Mouse (Mus musculus) lung, postnatal 14 days (tissue): Measurements from ENCODE around the gene Mnd1.

Experiments
- DNase-seq: peaks from one replicate; pipeline ENCODE4 v3.0.0; 2021

Gene Mnd1

DNA sequence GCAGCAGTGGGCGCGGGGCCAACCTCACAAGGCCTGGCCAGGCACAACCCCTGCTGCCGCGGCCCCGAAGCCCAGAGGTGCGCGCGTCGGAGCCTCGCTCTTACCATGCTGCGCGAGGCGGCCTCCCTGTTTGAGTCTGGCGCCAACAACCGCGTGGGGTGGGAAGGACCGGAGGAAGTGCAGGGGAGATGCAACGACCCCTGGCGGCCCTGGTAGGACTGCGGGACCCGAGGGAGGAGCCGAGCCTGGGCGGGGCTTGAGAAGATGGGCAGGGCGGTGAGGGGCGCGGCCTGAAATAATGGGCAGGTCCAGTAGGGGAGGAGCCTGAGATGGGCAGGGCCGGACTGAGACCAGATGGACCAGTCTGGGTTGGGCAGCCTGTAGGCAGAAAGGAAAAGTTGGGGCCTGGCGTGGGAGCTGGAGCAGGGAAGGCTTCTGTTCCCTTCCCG is at the start of gene Mnd1:
Gene Mnd1, minus strand, starts transcription at position 229 of the 449 bp plus-strand sequence.
- peak; percentile 99 for DNase-seq

DNA sequence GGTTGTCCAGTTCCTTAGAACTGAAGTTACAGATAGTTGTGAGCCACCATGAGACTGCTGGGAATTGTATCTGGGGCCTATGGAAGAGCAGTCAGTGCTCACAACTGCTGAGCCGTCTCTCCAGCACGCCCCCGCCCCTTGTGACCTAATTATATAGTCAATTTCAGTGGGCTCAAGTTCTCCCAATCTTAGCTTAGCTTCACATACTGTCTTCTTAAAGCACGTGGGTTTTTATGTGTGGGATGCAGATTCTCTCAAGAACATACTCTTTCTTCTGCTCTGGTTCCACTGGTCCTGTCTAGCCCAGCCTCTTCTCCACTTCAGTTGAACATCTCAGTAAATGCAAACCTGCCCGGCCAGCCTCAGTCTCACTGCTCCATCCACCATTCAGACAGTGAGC is 49.1 kb upstream of the Mnd1 start:
- no peak for DNase-seq

DNA sequence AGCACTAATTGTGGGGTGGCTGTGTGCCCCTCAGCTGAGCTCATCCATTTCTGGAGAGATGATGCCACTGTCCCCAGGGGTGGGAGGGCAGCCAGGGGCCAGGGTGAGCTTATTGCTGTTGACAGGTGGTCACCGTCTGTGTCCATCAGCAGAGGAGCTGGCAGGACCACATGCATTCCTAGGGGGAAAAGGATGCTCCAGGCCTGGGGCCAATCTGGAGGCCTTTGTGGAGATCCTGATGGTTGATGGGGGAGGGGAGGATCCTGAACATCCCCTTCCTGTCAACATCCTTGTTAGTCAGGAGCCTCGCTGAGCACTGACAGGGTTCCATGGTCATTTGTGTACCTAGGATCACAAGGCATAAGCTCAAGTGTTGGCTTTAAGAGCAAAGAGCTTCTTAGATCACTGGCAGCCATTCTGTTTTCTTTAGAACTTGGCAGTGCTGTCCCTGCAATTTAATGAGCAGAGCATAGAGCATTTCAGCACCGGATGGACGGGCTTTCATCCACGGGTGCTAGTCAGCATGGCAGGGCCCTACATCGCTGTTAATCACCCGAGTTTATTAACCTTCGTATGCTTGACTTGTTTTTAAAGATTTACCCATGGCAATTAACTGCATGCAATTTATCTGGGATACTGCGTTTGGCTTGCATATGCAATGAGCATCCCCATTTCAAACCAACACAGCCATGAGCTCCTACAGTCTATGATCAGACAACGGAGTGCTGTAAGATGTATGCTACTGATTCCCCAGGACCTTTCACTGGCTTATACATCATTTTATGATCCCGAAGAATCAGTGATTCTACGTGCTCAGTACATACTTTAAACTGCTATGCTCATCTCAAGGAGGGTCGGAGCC is 45.2 kb upstream of the Mnd1 start:
- no peak for DNase-seq

DNA sequence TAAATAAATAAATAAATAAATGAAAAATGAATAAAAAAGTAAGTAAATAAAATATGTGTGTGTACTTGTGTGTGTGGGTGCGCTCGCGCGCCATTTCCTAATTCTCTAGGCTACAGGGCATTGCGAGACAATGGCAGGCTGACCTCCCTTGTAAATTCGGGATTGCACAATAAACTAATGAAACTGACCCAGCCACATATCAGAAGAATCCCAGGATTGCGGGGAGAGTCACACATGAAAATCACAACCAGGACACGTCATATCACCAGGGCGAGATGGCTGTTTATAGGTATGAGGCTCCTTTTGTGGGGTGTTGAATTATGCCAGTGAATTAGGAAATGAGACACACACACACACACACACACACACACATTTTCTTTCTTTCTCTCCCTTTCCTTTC is 43.9 kb upstream of the Mnd1 start:
- no peak for DNase-seq

DNA sequence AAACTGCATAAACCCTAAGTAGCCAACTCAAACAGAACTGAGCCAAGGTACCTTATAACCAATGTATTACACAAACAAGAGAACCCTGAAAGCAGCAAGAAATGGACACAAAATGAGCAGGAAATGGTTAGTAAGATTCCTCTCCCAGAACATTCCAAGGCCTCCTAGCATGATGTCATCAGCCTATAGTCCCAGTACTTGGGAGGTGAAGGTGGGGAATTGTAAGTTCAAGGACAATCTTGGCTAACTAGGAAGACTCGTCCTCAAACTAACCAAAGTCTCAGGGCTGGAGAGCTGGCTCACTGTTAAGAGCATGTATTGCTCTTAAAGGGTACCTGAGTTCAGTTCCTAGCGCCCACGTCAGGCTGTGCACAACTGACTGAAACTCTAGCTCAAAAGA is 42.6 kb upstream of the Mnd1 start:
- no peak for DNase-seq

DNA sequence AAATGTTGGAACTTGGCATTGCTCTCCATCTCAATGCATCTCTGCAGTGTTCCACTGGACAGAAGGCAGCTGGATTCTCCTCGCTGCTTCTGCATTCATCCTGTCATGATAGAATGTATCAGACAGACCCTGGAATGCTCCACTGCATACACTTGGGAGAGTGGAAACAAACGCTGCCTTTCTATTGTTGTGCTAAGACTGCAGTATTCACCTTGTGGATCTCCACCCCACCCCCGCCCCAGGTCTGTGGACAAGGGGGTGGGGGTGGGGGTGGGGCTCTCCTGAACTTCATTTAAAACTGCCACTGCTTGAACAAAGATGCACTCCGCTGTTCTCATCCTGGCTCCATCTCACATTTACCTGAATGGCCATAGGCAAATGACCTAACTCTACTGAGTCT is 38.3 kb upstream of the Mnd1 start:
- no peak for DNase-seq

DNA sequence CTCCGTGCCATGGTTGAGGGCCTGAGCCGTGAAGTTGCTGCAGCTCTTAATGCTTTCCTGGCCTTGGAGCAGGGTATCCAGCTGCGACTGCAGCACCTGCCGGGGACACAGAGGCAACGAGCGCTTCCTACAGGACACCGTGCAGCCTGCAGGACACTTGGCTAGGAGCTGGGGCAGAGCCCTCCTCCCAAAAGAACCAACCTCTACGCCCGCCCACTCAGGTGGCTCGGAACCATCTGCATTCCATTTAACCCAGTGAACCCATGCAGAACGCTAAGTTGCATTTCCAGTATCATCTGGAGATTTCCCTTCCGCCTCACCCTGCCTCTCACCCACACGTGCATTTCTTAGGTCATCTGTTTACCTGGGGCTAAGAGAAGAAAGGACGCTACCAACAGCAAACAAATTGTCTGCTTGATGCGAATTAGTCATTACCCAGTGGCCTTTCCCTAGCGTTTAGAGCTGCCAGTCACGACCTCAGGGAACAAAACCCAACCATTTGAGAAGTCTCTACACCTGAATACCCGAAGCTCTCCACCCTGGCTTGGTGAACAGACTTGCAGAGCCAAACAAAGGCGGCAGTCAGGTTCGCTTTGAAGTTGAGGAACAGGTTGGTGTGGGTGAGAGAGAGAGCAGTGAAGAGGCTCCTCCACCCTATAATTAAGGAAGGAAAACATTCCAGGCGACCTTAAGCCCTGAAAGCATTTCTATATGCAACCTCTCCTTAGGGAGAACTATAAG is 35.7 kb upstream of the Mnd1 start:
- DNase-seq, result peak; percentile 21

DNA sequence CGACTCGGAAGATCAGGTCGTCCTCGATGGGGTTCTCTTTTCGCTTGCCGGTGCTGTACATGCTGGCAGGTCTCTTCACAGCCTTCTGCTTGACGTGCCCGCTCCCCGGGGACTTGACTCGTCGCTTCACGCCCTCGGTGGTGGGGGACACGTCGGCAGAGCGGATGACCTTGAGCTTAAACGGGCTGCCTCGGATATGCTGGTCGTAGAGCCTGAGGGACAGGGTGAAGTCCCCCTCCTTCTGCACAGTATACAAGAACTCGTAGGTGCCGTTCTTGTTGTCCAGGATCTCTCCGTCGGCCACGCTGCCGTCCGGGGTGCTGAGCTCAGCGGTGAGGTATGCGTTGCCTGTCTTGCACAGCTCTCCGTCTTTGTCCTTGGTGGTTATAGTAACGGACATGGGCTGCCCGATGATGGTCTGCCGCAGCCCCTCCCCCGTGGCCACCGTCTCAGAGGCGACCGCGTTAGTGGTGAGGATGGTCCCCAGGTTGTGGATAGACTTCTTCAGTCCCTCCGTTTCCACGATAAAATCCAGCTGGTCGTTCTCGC is 35.0 kb upstream of the Mnd1 start:
- peak; percentile 28 for DNase-seq

DNA sequence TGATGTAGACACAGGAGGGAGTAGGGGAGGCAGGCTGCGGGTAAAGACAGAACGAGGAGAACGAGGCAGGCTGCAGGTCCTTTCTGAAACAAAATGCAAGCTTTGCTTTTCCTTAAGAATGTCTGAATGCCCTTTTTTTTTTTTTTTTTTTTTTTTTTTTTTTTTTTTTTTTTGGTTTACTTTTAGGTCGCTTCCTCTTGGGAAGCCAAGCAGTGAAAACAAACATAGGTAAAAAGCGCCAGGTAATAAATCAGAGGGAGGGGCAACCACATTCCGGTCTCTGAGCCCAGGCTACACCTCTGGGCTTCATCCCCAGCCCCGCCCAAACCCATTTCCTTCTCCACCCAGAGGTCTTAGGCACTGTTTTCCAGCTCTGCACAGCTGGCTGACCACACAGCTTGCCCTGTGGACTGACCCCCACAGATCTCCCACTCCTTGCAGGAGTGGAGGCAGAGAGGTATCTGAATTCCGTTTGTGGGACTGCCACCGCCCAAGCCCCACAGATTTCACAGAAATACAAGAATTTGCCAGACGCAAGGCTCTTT is 34.1 kb upstream of the Mnd1 start:
- no peak for DNase-seq

DNA sequence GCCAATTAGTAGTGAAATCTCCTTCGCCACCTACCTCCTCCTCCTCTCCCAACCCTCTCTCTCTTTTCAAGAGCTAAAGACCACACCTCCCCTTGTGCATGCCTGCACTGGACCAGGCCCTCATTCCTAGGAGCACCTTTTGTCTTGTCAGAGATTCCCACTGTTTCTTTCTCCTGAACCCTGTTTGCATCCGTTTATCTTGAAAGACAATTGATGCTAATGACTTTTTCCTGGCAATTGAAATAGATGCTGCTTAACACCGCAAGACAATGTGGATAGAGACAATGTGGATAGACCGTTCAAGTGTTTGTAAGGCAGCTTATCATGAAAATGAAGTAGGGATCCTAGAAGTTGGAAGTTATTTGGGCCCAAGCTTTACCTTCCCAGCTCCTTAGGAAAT is 26.1 kb upstream of the Mnd1 start:
- DNase-seq, result no peak

DNA sequence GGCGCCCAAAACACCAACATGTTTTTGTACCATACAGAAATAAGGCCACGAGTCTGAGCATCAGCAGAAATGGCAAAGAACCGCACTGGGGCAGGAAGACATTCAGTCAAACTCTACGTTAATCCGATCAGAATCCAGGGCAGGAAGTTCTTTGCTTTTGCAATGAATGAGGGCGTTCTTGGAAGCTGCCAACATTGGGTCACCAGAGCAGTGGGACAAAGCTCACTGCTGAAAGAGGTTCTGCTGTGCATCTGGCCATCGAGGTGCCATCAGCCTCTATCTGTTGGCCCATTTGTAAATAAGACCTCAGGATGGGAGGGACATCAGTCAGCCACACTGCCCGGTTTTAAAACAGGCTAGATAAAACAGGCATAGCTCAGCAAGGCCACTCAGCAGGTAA is 25.5 kb upstream of the Mnd1 start:
- no peak for DNase-seq

DNA sequence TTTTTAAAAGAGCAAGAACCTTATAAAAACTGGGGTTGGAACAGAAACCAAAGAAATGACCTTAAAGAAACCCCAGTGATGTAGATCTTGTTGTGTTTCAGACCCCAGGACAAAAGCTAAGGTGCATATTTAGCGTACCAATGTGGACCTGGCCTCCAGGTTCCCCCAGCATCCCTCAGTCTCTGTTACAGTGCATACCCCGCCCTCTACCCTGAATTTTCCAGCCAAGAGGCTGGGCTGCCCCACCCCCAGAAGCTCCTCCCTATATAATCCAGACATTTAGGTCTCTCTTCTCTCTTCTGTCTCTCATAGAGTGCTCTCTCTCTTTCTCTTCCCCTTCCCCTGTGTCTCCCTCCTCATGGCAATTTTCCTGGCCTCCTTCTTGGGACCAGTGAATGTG is 24.7 kb upstream of the Mnd1 start:
- DNase-seq, result no peak

DNA sequence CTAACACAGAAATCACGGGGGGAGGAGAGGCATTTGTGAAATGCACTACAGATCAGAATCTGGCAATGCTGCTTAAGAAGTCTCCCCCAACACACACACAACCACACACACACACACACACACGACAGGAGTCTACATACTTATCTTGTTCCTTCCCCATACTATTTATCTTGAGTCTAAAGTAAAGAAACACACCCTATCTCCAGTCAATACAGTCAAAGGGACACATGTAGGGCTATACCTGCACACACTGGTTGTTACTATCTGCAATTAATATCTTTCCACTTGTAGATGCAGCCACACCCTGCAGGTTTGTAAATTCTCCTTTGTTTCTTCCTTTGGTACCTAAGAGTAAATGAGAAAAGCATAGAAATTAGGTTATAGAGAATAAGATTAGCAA is 22.2 kb upstream of the Mnd1 start:
- DNase-seq, result no peak

DNA sequence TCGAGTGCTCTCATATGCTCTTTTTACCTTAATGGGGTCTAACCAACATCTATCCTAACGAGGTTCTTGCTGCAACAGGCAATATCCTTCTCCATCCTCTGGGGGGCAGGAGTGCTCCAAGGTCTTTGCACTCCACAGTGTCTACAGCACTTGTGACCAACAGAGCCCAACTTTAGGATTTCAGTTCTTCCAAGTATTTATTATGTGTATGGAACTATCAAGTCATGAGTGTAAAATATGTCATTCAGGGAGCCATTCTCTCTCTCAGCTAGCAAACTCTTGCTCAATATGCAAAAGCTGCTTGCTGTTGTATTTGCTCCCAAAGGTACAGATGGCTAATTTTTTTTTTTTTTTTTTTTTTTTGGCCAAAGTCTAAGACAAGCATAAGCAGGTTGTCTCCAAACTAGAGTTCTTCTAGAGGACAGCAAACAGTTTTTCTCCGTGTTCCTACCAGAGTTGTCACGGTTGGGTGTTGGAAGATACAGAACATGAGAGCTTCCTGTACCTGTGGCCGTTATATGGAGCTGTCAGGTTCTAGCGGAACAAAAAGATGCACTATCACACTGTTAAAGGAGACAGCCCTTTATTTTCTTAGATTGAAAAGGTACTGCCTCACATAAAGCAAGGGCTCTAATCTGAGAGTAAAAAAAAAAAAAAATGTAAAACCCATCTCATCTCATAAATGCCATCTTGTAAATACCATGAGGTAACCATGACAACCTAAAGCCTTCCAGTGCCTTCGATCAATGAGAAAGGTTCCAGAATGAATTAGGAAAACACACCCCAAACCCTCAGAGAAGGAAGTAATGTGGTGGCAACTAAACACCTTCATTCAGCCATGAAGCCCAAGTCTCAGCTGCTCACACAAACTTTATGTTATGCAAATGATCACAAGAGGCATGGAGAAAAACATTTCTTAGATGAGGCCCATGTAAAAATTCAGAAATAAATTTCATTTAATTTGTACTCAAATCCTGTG is 20.0 kb upstream of the Mnd1 start:
- peak; percentile 84 for DNase-seq

DNA sequence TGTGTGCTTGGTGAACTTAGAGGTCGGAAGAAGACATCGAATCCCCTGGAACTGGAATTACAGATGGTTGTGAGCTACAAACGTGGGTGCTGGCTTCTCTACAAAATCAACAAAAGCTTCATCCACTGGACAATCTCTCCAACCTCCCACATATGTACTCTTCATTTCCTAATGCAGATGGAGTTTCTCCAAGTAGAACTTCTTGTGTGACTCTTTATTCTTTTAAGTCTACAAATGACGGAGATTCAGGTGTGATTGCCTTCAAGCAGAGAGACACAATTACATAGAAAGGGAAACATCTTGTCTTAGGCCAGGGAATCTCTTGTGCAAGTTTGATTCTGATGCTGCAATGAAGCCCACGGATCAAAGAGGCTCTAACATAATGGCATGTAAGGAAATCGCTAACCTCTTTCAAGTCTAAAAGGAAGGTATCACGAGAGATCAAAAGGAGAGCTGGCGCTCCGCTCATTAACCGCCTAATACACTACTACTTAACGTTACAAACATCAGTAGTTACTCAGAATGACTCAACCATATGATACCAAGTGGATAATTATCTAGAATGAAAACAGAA is 18.1 kb upstream of the Mnd1 start, which contains the start of gene Gm6525:
Gene Gm6525, plus strand, starts transcription at position 524 of the 574 bp plus-strand sequence.
- DNase-seq, result no peak

DNA sequence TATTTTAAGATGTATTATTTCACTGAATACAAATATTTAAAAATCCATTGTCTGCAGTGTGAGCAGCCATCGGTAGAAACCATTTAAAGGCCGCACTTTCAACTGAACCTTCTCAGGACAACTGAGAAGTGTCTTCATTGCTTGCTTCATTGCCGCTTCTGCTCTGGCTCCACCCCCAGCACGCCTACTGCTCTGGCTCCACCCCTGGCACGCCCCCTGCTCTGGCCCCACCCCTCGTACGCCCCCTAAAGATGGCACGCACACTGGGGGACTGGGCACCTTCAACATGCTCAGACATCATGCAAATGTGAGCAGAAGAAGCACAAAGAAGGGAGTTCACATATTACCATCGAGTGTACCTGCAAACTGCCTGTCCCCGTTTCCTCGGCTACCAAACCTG is 16.8 kb upstream of the Mnd1 start:
- no peak for DNase-seq

DNA sequence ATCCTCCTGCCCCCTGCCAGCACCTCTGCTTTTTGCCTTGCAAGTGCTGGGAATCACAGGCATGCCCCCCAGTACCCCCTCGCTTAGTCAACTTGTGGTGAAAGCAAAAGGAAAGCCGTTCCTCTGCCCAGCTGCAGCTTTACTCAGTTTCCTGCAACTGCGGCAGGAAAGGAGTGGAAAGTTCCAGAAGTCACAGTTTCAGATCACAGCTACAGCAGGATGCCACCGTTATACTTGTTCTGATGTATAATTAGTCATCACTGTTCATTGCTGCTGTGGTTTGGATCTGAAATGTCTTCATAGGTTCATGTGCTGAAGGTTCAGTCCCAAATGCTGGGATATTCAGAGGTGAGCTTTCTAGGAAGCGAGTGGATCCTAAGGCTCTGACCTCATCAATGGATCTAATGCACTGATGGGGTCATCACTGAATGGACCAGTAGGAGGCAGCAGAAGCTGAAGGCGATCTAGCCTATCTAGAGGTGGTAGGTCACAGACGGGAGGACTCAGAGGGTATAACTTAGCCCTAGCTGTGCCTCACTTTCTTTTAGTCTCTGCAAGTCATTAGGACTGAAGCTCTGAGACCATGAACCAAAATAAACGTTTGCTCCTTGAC is 13.9 kb upstream of the Mnd1 start:
- no peak for DNase-seq

DNA sequence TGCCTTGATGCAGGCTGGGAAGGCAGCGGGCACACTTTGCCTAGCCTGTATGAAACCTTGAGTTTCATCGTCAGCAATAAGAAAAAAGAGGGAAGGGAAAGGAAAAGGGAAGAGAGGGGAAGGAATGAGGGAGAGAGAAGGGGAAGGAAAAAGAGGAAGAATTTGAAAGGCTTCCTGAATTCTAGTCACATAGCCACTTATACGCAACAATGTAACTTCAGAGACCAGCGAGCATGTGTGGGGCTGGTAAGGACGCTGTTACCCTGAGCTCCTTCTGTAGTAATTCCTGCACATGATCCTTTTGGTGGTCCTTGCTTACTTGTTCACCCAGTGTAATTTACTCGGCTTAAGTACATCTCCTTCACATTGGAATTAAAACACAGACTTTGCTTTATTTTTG is 13.4 kb upstream of the Mnd1 start:
- no peak for DNase-seq

DNA sequence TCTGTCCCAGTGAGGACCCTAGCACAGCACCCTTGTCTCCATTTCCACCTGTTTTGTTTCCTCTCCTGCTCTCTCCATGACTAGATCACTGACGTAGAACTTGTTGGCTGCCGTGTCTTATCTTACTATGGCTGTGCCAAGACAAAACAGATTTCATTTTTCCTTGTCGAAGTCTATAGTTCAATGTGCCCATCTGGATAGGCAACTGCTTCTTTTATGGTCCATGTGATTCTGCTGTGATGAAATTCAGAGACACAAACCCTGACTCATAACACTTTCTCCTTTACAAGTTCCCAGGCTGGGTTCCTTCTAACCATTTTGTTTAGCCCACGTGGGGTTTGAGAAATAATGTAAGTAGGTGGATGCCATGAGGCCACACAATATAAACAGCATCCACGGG is 10.5 kb upstream of the Mnd1 start:
- DNase-seq, result no peak

DNA sequence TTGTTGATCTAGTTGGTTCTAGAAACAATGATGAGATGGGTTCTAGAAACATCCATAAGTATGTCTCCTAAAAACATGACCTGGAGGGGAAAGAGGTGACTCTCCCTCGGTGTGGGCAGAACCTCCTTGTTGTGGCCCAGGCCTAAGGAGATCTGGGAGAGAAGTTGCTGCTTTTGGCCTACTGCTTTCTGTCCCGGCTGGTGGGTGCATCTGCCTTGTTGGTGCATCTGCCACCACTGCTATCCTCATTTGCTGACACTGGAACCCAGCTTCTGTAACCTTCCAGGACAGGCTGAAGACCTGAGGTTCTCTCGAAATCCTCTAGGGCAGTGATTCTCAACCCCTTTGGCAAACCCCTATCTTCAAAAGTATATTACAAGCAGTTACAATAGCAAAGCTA is 9.8 kb upstream of the Mnd1 start:
- no peak for DNase-seq

DNA sequence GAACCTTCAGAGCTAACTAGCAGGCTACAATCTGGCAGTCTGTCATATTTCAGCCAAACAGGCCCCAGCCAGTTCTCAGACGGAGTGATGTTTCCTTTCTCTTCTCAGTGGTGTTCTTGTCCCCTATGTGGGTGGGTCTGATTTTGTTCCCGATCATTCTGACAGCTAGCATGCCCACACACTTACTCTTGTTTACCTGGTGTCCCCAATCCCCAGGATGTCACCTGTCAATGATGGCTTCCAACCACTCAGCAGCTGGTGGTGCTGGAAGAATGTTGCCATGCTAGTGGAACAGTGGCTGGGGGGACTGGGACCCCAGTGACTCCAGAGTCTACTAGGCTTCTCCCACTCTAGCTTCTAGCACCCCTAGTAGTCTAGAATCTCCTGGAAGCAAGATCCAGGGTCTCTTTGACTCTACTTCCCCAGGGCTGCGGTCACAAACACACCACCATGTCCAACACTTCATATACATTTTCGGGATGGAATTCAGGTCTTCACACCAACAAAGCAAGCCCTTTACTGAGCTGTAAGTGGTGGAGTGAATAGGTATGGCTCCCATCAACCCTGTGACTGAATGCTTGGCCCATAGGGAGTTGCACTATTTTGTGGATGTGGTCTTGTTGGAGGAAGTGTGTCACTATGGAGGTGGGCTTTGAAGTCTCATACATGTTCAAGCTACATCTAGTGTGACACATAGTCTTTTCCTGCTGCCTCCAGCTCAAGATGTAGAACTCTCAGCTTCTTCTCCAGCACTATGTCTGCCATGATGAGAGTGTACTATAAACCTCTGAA is 2.2 kb upstream of the Mnd1 start:
- no peak for DNase-seq
